Mouse (Mus musculus): ENCODE results near the gene Rnf167. TPM values are rescaled to one million over a fixed set of nuclear protein-coding genes. Genes with fewer than 3 reads are reported as not detected.

The Rnf167 gene
- total RNA-seq, 4 experiments from 2014 or later: 87.8 to 96.5 (median 89.7) TPM

GRCm38 (mm10) chr11:70637764-70638163, 9.3 kb upstream of the Rnf167 start:
- no peak for DNase-seq (ENCODE audit: low spot score in 2 of 2)

GRCm38 (mm10) chr11:70638293-70638692, 8.7 kb upstream of the Rnf167 start:
- no peak for DNase-seq (ENCODE audit: low spot score in 2 of 2)

GRCm38 (mm10) chr11:70638714-70639278, 8.2 kb upstream of the Rnf167 start, which contains the start of gene Gp1ba:
Gene Gp1ba (plus strand): TSS chr11:70639122.
- DNase-seq (ENCODE audit: low spot score in 2 of 2): no peak

GRCm38 (mm10) chr11:70639976-70640375, 7.1 kb upstream of the Rnf167 start:
- no peak for DNase-seq (ENCODE audit: low spot score in 2 of 2)

GRCm38 (mm10) chr11:70641241-70641640, 5.8 kb upstream of the Rnf167 start:
- DNase-seq (ENCODE audit: low spot score in 2 of 2): no peak

- DNase-seq (ENCODE audit: low spot score in 2 of 2): no peak
These were observed 4.0 kb upstream of the Rnf167 start for GRCm38 (mm10) chr11:70643051-70643450.

- DNase-seq (ENCODE audit: low spot score in 2 of 2): no peak
These were observed 2.4 kb upstream of the Rnf167 start for GRCm38 (mm10) chr11:70644564-70645103.

- no peak for DNase-seq (ENCODE audit: low spot score in 2 of 2)
These were observed 1.4 kb upstream of the Rnf167 start for GRCm38 (mm10) chr11:70645461-70646258.

- no peak for DNase-seq (ENCODE audit: low spot score in 2 of 2)
These were observed 828 bp upstream of the Rnf167 start for GRCm38 (mm10) chr11:70646259-70646555.

GRCm38 (mm10) chr11:70647716-70648420, 833 bp downstream of the Rnf167 start:
- no peak for DNase-seq (ENCODE audit: low spot score in 2 of 2)

- no peak for DNase-seq (ENCODE audit: low spot score in 2 of 2)
These were observed 1.5 kb downstream of the Rnf167 start for GRCm38 (mm10) chr11:70648512-70648911.

GRCm38 (mm10) chr11:70649185-70649734, 2.2 kb downstream of the Rnf167 start:
- no peak for DNase-seq (ENCODE audit: low spot score in 2 of 2)

GRCm38 (mm10) chr11:70650322-70651175, 3.5 kb downstream of the Rnf167 start:
- DNase-seq (ENCODE audit: low spot score in 2 of 2): no peak

- no peak for DNase-seq (ENCODE audit: low spot score in 2 of 2)
These were observed 4.4 kb downstream of the Rnf167 start for GRCm38 (mm10) chr11:70651391-70651790.

GRCm38 (mm10) chr11:70652029-70652883, 5.2 kb downstream of the Rnf167 start:
- no peak for DNase-seq (ENCODE audit: low spot score in 2 of 2)

GRCm38 (mm10) chr11:70652884-70653344, 5.9 kb downstream of the Rnf167 start:
- DNase-seq (ENCODE audit: low spot score in 2 of 2): no peak

- no peak for DNase-seq (ENCODE audit: low spot score in 2 of 2)
These were observed 6.5 kb downstream of the Rnf167 start for GRCm38 (mm10) chr11:70653345-70654197.

- peak in 1 of 2 experiments; percentile 41 for DNase-seq (ENCODE audit: low spot score in 2 of 2)
These were observed 7.3 kb downstream of the Rnf167 start, which contains the start of gene Pfn1 for GRCm38 (mm10) chr11:70654198-70654922. Gene Pfn1 (minus strand): TSS chr11:70654644.

Measured in left cerebral cortex, adult 8-10 months (tissue).